Mouse (Mus musculus) neural tube, embryonic 11.5 days (tissue): ENCODE results near the gene Gm49358. TPM values are rescaled to one million over a fixed set of nuclear protein-coding genes. Genes with fewer than 3 reads are reported as not detected.

Experiments used
- polyA plus RNA-seq: library from polyadenylated mRNA; unstranded; fragments of >200 nt; fragmentation: Nextera tagmentation; extraction: Ambion mirVana; gene quantifications from 2 replicates; pipeline ENCODE4 v1.2.1, GENCODE M21; 2014

Gm49358 gene
- polyA plus RNA-seq, 1 experiment from 2014 or later: not detected

Other genes starting within 250 kb of the Gm49358 start
- gene Hsp90b1, start 58.5 kb upstream of the Gm49358 start, polyA plus RNA-seq: 487 and 513 TPM in 2 replicates
- gene Ttc41, start 58.2 kb upstream of the Gm49358 start, polyA plus RNA-seq: 2.3 and 3.1 TPM in 2 replicates
- gene Nt5dc3, start 15.0 kb downstream of the Gm49358 start, polyA plus RNA-seq: 2.2 and 2.6 TPM in 2 replicates
- gene Stab2, start 244.1 kb downstream of the Gm49358 start, polyA plus RNA-seq: 0.22 and 0.41 TPM in 2 replicates